In genomic region chr2:145722304-145722703, GRCm38 (mm10) we compare ENCODE assay signal across 8 mouse cellular contexts. TPM values are rescaled to one million over a fixed set of nuclear protein-coding genes. Genes with fewer than 3 reads are reported as not detected.
DNase-seq lines count a peak whose midpoint lies in the region; ATAC-seq and TF ChIP-seq lines count a peak whose summit lies in the region.
"Not testable (repeated sequence)": the region's sequence is repeated elsewhere in the genome, so short reads cannot be mapped to it uniquely, and the experiment has no call there.
"Had no signal": no experiment of that assay in that cellular context is flagged by ENCODE, and none has a peak within 500 bp of the region (broad histone marks: within the 10 kb centered on the region; RNA-seq: fewer than 3 reads in every experiment).

No protein-coding gene starts in this region.

- TF ChIP-seq EP300 in CH12.LX (IDR thresholded peaks at IDR 0.05; ENCODE audit: low read length); lung, postnatal 0 days (IDR thresholded peaks at IDR 0.05); stomach, postnatal 0 days (optimal IDR thresholded peaks at IDR 0.05): not testable (repeated sequence)

- TF ChIP-seq POLR2A in CH12.LX (IDR thresholded peaks at IDR 0.05; ENCODE audit: low read depth, low read length); cortical plate, adult 2 months (IDR thresholded peaks at IDR 0.05; ENCODE audit: extremely low read depth, insufficient read depth, low read length): not testable (repeated sequence)

- H3K4me1 ChIP-seq in CH12.LX (ENCODE audit: control insufficient read depth in 1 of 2, insufficient read depth in 2 of 2): peaks cover 0 to 13% of the 10 kb centered on the region in 2 experiments; a peak in 2 of 4 replicates
- H3K4me1 ChIP-seq in cortical plate, adult 2 months (ENCODE audit: control insufficient read depth, insufficient read depth, low read length); heart, embryonic 10.5 days; kidney, postnatal 0 days (replicated peaks; ENCODE audit: insufficient read depth, low read length); lung, postnatal 0 days (ENCODE audit: insufficient read depth, low read depth, low read length); stomach, postnatal 0 days (replicated peaks; ENCODE audit: control insufficient read depth, insufficient read depth): not testable (repeated sequence)

- H3K79me2 ChIP-seq in CH12.LX (replicated peaks; ENCODE audit: control insufficient read depth, extremely low read depth, insufficient read depth, poor library complexity, severe bottlenecking): not testable (repeated sequence)

- not testable (repeated sequence) for H3K9ac ChIP-seq in CH12.LX (ENCODE audit: insufficient read depth, low read depth); kidney, postnatal 0 days (ENCODE audit: low read depth, low read length); lung, postnatal 0 days (replicated peaks; ENCODE audit: low read depth); stomach, postnatal 0 days (ENCODE audit: low read length)

- dilution Hi-C loops in CH12.LX (cut with MboI; ENCODE audit: extremely low pct_ligation_motif_present, extremely low pct_unique_long_range_greater_than_20kb, low sequenced_read_pairs): not testable (repeated sequence)

- not testable (repeated sequence) for H3K27ac ChIP-seq in CH12.LX (ENCODE audit: insufficient read depth, low read depth); cortical plate, adult 2 months (ENCODE audit: insufficient read depth, low read length); heart, embryonic 10.5 days; kidney, postnatal 0 days; left cerebral cortex, adult 2 months; lung, postnatal 0 days (ENCODE audit: low read length); stomach, postnatal 0 days (replicated peaks)

- intact Hi-C loops in left cerebral cortex, adult 2 months (cut with DNase I): not testable (repeated sequence)

- H3K4me3 ChIP-seq in CH12.LX (replicated peaks in 1 of 3; ENCODE audit: low read depth in 2 of 3, low read length in 2 of 3, poor library complexity in 1 of 3); cortical plate, adult 2 months (ENCODE audit: insufficient read depth, low read length); heart, embryonic 10.5 days; kidney, postnatal 0 days (replicated peaks; ENCODE audit: low read depth, low read length); left cerebral cortex, adult 2 months; lung, postnatal 0 days (ENCODE audit: low read depth, low read length); stomach, postnatal 0 days (ENCODE audit: low read depth, low read length): not testable (repeated sequence)

- in situ Hi-C loops in CH12.LX (cut with MboI; ENCODE audit: low pct_ligation_motif_present, low pct_unique_long_range_greater_than_20kb, low sequenced_read_pairs): not testable (repeated sequence)

- TF ChIP-seq RAD21 in CH12.LX (IDR thresholded peaks at IDR 0.05; ENCODE audit: low read depth, low read length): not testable (repeated sequence)

- ATAC-seq in kidney, postnatal 0 days (replicated peaks; ENCODE audit: low FRiP score, low read depth); lung, postnatal 0 days; stomach, postnatal 0 days (ENCODE audit: low FRiP score, low TSS enrichment): not testable (repeated sequence)

- H3K36me3 ChIP-seq in CH12.LX (replicated peaks in 1 of 2; ENCODE audit: control insufficient read depth in 1 of 2, insufficient read depth in 1 of 2, low read length in 1 of 2); heart, embryonic 10.5 days; kidney, postnatal 0 days (ENCODE audit: insufficient read depth, low read length); lung, postnatal 0 days (ENCODE audit: insufficient read depth, low read length); stomach, postnatal 0 days (ENCODE audit: control insufficient read depth, insufficient read depth, low read length): not testable (repeated sequence)

- not testable (repeated sequence) for H3K9me3 ChIP-seq in CH12.LX (replicated peaks; ENCODE audit: low read length); heart, embryonic 10.5 days; kidney, postnatal 0 days (replicated peaks; ENCODE audit: low read length); lung, postnatal 0 days (ENCODE audit: low read length); stomach, postnatal 0 days (ENCODE audit: control insufficient read depth, low read length)

- not testable (repeated sequence) for H3K4me2 ChIP-seq in CH12.LX (ENCODE audit: insufficient read depth, low read depth, poor library complexity, severe bottlenecking); kidney, postnatal 0 days (ENCODE audit: low read length); lung, postnatal 0 days (replicated peaks; ENCODE audit: low read depth, low read length); stomach, postnatal 0 days (replicated peaks; ENCODE audit: low read depth)

- not testable (repeated sequence) for H3K27me3 ChIP-seq in CH12.LX (replicated peaks); heart, embryonic 10.5 days (ENCODE audit: insufficient read depth, poor library complexity, severe bottlenecking); kidney, postnatal 0 days (ENCODE audit: insufficient read depth, low read length); lung, postnatal 0 days (replicated peaks; ENCODE audit: insufficient read depth, low read length); stomach, postnatal 0 days (ENCODE audit: control insufficient read depth, insufficient read depth, low read length)

- WGBS in heart, embryonic 10.5 days: 64% methylated on average over 2 of the region's 2 CpGs
- WGBS in kidney, postnatal 0 days: 67% methylated on average over 2 of the region's 2 CpGs
- 70% methylated on average over 2 of the region's 2 CpGs for WGBS in lung, postnatal 0 days
- 70% methylated on average over 1 of the region's 2 CpGs for WGBS in stomach, postnatal 0 days

- DNase-seq in CH12.LX (ENCODE audit: extremely low read depth); kidney, postnatal 0 days (ENCODE audit: low spot score); left cerebral cortex, adult 2 months (ENCODE audit: extremely low spot score in 1 of 2, low spot score in 2 of 2); lung, postnatal 0 days (ENCODE audit: low spot score); stomach, postnatal 0 days (ENCODE audit: low spot score): not testable (repeated sequence)
- peak; percentile 30 for DNase-seq in heart, embryonic 10.5 days (ENCODE audit: low spot score)

- not testable (repeated sequence) for TF ChIP-seq CTCF in CH12.LX (conservative IDR thresholded peaks at IDR 0.05 in 1 of 2, IDR thresholded peaks at IDR 0.05 in 1 of 2; ENCODE audit: low read depth in 2 of 2, low read length in 2 of 2)
- 0 out of 2 replicates have a peak, but pooled peaks have one; percentile 7 for TF ChIP-seq CTCF in cortical plate, adult 2 months (IDR thresholded peaks at IDR 0.05; ENCODE audit: extremely low read depth, insufficient read depth, low read length)
- TF ChIP-seq CTCF in kidney, postnatal 0 days (IDR thresholded peaks at IDR 0.05; ENCODE audit: low read depth): peak; percentile 43
- TF ChIP-seq CTCF in left cerebral cortex, adult 2 months (IDR thresholded peaks at IDR 0.05): peak; percentile 22
- TF ChIP-seq CTCF in lung, postnatal 0 days (IDR thresholded peaks at IDR 0.05): 0 out of 2 replicates have a peak, but pooled peaks have one; percentile 2
- TF ChIP-seq CTCF in stomach, postnatal 0 days (IDR thresholded peaks at IDR 0.05; ENCODE audit: low read depth): peak; percentile 38

TF ChIP-seq in CH12.LX, 34 proteins besides CTCF, POLR2A, EP300 and RAD21:
- TF ChIP-seq ZNF384 (IDR thresholded peaks at IDR 0.05; ENCODE audit: low read depth, low read length): peak; percentile 18; the same call in 1 of the 2 replicates

RNA-seq across cellular contexts. Expression of gene Rin2, which starts 47.3 kb away (rescaled TPM):
- total RNA-seq in CH12.LX (2012; rRNA removed) (0.04 and 0.08 TPM in 2 replicates), CH12.LX (2014; rRNA removed) (0.05 and 0.12 TPM in 2 replicates)
- 0.07 and 0.10 TPM in 2 replicates for polyA plus RNA-seq in CH12.LX (2012; ENCODE audit: insufficient read length, low read depth)
- 16.9 and 17.8 TPM in 2 replicates for polyA plus RNA-seq in cortical plate, adult 2 months (2012; rRNA removed)
- polyA plus RNA-seq in heart, embryonic 10.5 days (2016; fragmentation: Nextera tagmentation; extraction: Ambion mirVana): 15.5 and 17.3 TPM in 2 replicates
- 23.8 and 24.0 TPM in 2 replicates for polyA plus RNA-seq in kidney, postnatal 0 days (2015; fragmentation: Nextera tagmentation; extraction: Ambion mirVana)
- total RNA-seq in left cerebral cortex, adult 2 months (2021): 10 to 100 TPM; 24.2 to 29.3 TPM
- polyA plus RNA-seq in lung, postnatal 0 days (2015; fragmentation: Nextera tagmentation; extraction: Ambion mirVana): 50.3 and 55.2 TPM in 2 replicates
- polyA plus RNA-seq in stomach, postnatal 0 days (2015; fragmentation: Nextera tagmentation; extraction: Ambion mirVana): 19.6 and 22.2 TPM in 2 replicates
- total RNA-seq: MEL had no signal

Comparison
In these comparisons a context has a peak if more than half of its experiments do, and no peak if none do; other contexts are left out.
1. RNA of gene Rin2, which starts 47.3 kb away (polyA plus RNA-seq): 50.3 to 55.2 TPM in lung, postnatal 0 days, 23.8 to 24.0 TPM in kidney, postnatal 0 days, 19.6 to 22.2 TPM in stomach, postnatal 0 days, 16.9 to 17.8 TPM in cortical plate, adult 2 months and 15.5 to 17.3 TPM in heart, embryonic 10.5 days; 0.07 to 0.10 TPM in CH12.LX; every median in the first group is over 10 times any median in the second.